Comparison of ENCODE assay signal across 11 mouse cellular contexts in genomic region chr5:137026092-137026491, GRCm38 (mm10). TPM values are rescaled to one million over a fixed set of nuclear protein-coding genes. Genes with fewer than 3 reads are reported as not detected.
A peak's percentile ranks its signal among the peaks of the same experiment; 100 is the strongest.
DNase-seq lines count a peak whose midpoint lies in the region; ATAC-seq and TF ChIP-seq lines count a peak whose summit lies in the region.
"Had no signal": no experiment of that assay in that cellular context is flagged by ENCODE, and none has a peak within 500 bp of the region (broad histone marks: within the 10 kb centered on the region; RNA-seq: fewer than 3 reads in every experiment).

Gene Vgf, plus strand, starts transcription at chr5:137026392.

- DNase-seq in kidney, adult 9 months, result no peak
- DNase-seq in hindbrain, embryonic 11.5 days (ENCODE audit: low spot score), result no peak
- DNase-seq in limb, embryonic 10.5 days (ENCODE audit: low spot score), result no peak
- no peak for DNase-seq in testis, postnatal 14 days (ENCODE audit: low spot score)
- DNase-seq in gastrocnemius, postnatal 10 days, result no peak
- no peak for DNase-seq in lung, postnatal 14 days
- DNase-seq: cerebellum, adult 8-10 months had no signal

- no peak within 1 kb of the TSS for H3K4me3 ChIP-seq in kidney, embryonic 16.5 days (ENCODE audit: low read length)
- peak within 1 kb of the TSS; percentile 30 for H3K4me3 ChIP-seq in cortical plate, adult 2 months (ENCODE audit: insufficient read depth, low read length)
- H3K4me3 ChIP-seq in hindbrain, embryonic 11.5 days (ENCODE audit: low read depth, low read length), result no peak within 1 kb of the TSS
- peak within 1 kb of the TSS; percentile 22; the same call in 1 of the 2 replicates for H3K4me3 ChIP-seq in limb, embryonic 10.5 days

- 23% methylated on average over 4 of the region's 4 CpGs for WGBS in kidney, embryonic 16.5 days
- WGBS in hindbrain, embryonic 11.5 days, result 24% methylated on average over 4 of the region's 4 CpGs
- WGBS in limb, embryonic 10.5 days, result 18% methylated on average over 4 of the region's 4 CpGs

- TF ChIP-seq CTCF in cortical plate, adult 2 months (IDR thresholded peaks at IDR 0.05; ENCODE audit: extremely low read depth, insufficient read depth, low read length), result no peak

- peaks cover 70% of the 10 kb centered on the region for H3K27me3 ChIP-seq in kidney, embryonic 16.5 days (ENCODE audit: insufficient read depth, low read length)
- peaks cover 61% of the 10 kb centered on the region for H3K27me3 ChIP-seq in hindbrain, embryonic 11.5 days (ENCODE audit: control insufficient read depth, insufficient read depth, low read length)
- H3K27me3 ChIP-seq in limb, embryonic 10.5 days (ENCODE audit: low read depth, poor library complexity, severe bottlenecking), result peaks cover 74% of the 10 kb centered on the region

- no peak for ATAC-seq in kidney, embryonic 16.5 days (ENCODE audit: low FRiP score, low TSS enrichment)
- ATAC-seq in hindbrain, embryonic 11.5 days (ENCODE audit: low FRiP score), result no peak

- no peaks in the 10 kb centered on the region for H3K36me3 ChIP-seq in kidney, embryonic 16.5 days (ENCODE audit: insufficient read depth, low read length)
- H3K36me3 ChIP-seq in hindbrain, embryonic 11.5 days (ENCODE audit: control insufficient read depth, insufficient read depth, low read length), result no peaks in the 10 kb centered on the region
- H3K36me3 ChIP-seq in limb, embryonic 10.5 days, result no peaks in the 10 kb centered on the region

- H3K4me2 ChIP-seq in kidney, embryonic 16.5 days (replicated peaks; ENCODE audit: low read depth, low read length), result 0 out of 2 replicates have a peak within 1 kb of the TSS, but pooled peaks have one; percentile 8
- peak within 1 kb of the TSS; percentile 14; the same call in 1 of the 2 replicates for H3K4me2 ChIP-seq in hindbrain, embryonic 11.5 days (replicated peaks; ENCODE audit: low read depth, low read length)

- no peak within 1 kb of the TSS for H3K9ac ChIP-seq in kidney, embryonic 16.5 days (replicated peaks; ENCODE audit: low read length)
- no peak within 1 kb of the TSS for H3K9ac ChIP-seq in hindbrain, embryonic 11.5 days (ENCODE audit: low read depth, low read length)

- H3K27ac ChIP-seq in kidney, embryonic 16.5 days (ENCODE audit: low read length), result no peak within 1 kb of the TSS
- no peak within 1 kb of the TSS for H3K27ac ChIP-seq in cortical plate, adult 2 months (ENCODE audit: insufficient read depth, low read length)
- H3K27ac ChIP-seq in hindbrain, embryonic 11.5 days (ENCODE audit: low read depth, low read length), result no peak within 1 kb of the TSS
- no peak within 1 kb of the TSS for H3K27ac ChIP-seq in limb, embryonic 10.5 days

- no peaks in the 10 kb centered on the region for H3K9me3 ChIP-seq in kidney, embryonic 16.5 days (ENCODE audit: low read length)
- no peaks in the 10 kb centered on the region for H3K9me3 ChIP-seq in hindbrain, embryonic 11.5 days (ENCODE audit: control insufficient read depth, low read length)
- no peaks in the 10 kb centered on the region for H3K9me3 ChIP-seq in limb, embryonic 10.5 days (replicated peaks)

- TF ChIP-seq POLR2A in cortical plate, adult 2 months (IDR thresholded peaks at IDR 0.05; ENCODE audit: extremely low read depth, insufficient read depth, low read length), result no peak

- peaks cover 29% of the 10 kb centered on the region for H3K4me1 ChIP-seq in kidney, embryonic 16.5 days (ENCODE audit: insufficient read depth, low read length)
- H3K4me1 ChIP-seq in cortical plate, adult 2 months (ENCODE audit: control insufficient read depth, insufficient read depth, low read length), result no peaks in the 10 kb centered on the region
- peaks cover 8% of the 10 kb centered on the region; the same call in 1 of the 2 replicates for H3K4me1 ChIP-seq in hindbrain, embryonic 11.5 days (replicated peaks; ENCODE audit: control insufficient read depth, insufficient read depth, low read length)
- peaks cover 23% of the 10 kb centered on the region for H3K4me1 ChIP-seq in limb, embryonic 10.5 days

RNA-seq across cellular contexts. Expression of gene Vgf, which starts in this region (rescaled TPM):
- 0.24 and 0.28 TPM in 2 replicates for polyA plus RNA-seq in kidney, embryonic 16.5 days (2015; fragmentation: Nextera tagmentation; extraction: Ambion mirVana)
- 158 and 168 TPM in 2 replicates for polyA plus RNA-seq in cortical plate, adult 2 months (2012; rRNA removed)
- 0.14 and 1.2 TPM in 2 replicates for polyA plus RNA-seq in hindbrain, embryonic 11.5 days (2014; fragmentation: Nextera tagmentation; extraction: Ambion mirVana)
- 0.16 TPM in 1 of 2 replicates, not detected in the other for polyA plus RNA-seq in limb, embryonic 10.5 days (2016; fragmentation: Nextera tagmentation; extraction: Ambion mirVana)
- under 1 TPM; 0.21 to 0.45 TPM for total RNA-seq in gastrocnemius, postnatal 10 days (2021)
- total RNA-seq: gastrocnemius, adult 8-10 months had no signal
- polyA plus RNA-seq: limb, embryonic 11.5 days had no signal

Comparison
In these comparisons a context has a peak if more than half of its experiments do, and no peak if none do; other contexts are left out.
1. RNA of gene Vgf (polyA plus RNA-seq): 158 to 168 TPM in cortical plate, adult 2 months; 0.24 to 0.28 TPM in kidney, embryonic 16.5 days, 0.16 TPM in limb, embryonic 10.5 days and 0.14 to 1.2 TPM in hindbrain, embryonic 11.5 days; every median in the first group is over 10 times any median in the second.
2. H3K4me3 ChIP-seq: peak in cortical plate, adult 2 months (single experiment) and limb, embryonic 10.5 days (single experiment); none in kidney, embryonic 16.5 days (single experiment) and hindbrain, embryonic 11.5 days (single experiment).